Mouse (Mus musculus): ENCODE results near the gene Tubgcp6. TPM values are rescaled to one million over a fixed set of nuclear protein-coding genes. Genes with fewer than 3 reads are reported as not detected.

Gene Tubgcp6
- polyA plus RNA-seq, 1 experiment from 2014 or later = 27.7 TPM

DNA sequence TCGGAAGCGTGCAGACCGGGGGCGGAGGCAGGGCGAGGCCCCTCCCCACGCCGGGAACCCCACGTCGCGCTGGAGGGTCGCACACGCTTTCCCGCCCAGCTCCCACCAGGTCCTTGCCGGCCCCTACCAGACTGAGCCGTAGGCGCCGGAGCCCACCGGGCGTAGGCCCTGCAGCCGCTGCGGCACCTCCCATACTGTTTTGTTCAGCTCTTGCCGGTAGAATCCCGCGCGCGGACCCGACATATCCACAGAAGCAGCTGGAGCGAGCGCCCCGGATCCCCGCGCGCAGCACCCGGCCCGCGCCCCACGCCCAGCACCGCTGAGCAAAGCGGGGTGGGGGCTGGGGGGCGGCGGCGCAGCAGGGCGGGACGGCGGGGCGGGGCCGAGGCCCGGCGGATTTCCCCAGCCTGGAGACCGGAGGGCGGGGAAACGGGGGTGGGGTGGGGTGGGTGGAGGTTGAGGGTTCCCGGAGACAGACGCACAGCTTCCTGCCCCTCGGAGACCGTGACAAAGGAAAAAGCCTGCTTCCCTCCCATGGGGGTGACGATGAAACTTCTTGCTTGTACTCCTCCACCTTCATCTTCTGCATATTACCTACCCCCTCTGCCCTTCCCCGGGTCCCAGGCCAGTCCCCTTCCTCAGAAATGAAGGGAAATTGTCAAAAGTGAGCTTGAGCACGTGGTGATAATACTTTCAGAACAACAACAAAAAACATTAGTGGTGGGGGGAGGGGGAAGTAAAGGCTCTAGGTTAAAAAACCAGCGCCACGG lies 26.5 kb upstream of the Tubgcp6 start, which contains the start of gene Mapk11:
Gene Mapk11, minus strand, starts transcription at position 358 of the 770 bp plus-strand sequence.
- under 1% methylated on average over 55 of the region's 61 CpGs for WGBS
- ATAC-seq (ENCODE audit: low FRiP score) = peak; percentile 66
- Histone ChIP-seq H3K4me3 (replicated peaks) (peak within 1 kb of the TSS; percentile 69), H3K9ac (peak within 1 kb of the TSS; percentile 79), H3K27me3 (peaks cover 13% of the 10 kb centered on the region), H3K4me1 (peaks cover 54% of the 10 kb centered on the region), H3K9me3 (no peaks in the 10 kb centered on the region), H3K4me2 (peak within 1 kb of the TSS; percentile 79), H3K27ac (peak within 1 kb of the TSS; percentile 91), H3K36me3 (replicated peaks) (peaks cover 27% of the 10 kb centered on the region)

- Histone ChIP-seq H3K27ac (peak overlapping the region; percentile 91), H3K27me3 (peaks cover 13% of the 10 kb centered on the region), H3K9me3 (no peaks in the 10 kb centered on the region), H3K4me1 (peaks cover 50% of the 10 kb centered on the region), H3K36me3 (replicated peaks) (peaks cover 27% of the 10 kb centered on the region), H3K4me3 (replicated peaks) (peak overlapping the region; percentile 69), H3K4me2 (peak overlapping the region; percentile 79), H3K9ac (peak overlapping the region; percentile 79)
- no peak for ATAC-seq (ENCODE audit: low FRiP score)
- 2% methylated on average over 24 of the region's 25 CpGs for WGBS
These were observed 25.8 kb upstream of the Tubgcp6 start for GRCm38 (mm10) chr15:89148496-89149270.

DNA sequence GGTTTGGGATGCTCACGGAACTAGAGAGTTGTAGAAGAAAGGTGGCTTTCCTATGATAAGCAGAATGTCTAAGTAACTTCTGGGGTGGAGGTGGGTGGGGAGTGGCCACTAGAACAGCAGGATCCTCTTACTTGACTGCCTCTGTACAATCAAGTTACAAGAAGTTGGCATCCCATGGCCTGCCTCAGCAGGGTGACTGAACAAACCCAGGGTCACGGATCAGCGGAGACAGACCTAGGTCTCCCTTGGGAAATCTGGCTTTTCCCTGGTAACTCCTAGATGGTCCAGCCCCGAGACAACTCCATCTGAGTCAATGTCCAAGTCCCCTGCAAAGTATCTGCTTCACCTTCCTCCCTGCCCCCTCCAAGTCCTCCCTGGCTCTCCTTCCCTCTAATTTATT lies 25.0 kb upstream of the Tubgcp6 start:
- Histone ChIP-seq H3K9me3 (no peaks in the 10 kb centered on the region), H3K36me3 (replicated peaks) (peaks cover 31% of the 10 kb centered on the region), H3K4me1 (peaks cover 49% of the 10 kb centered on the region), H3K4me3 (replicated peaks) (peak overlapping the region; percentile 69), H3K9ac (peak overlapping the region; percentile 79), H3K27ac (no peak overlapping the region), H3K27me3 (peaks cover 13% of the 10 kb centered on the region), H3K4me2 (peak overlapping the region; percentile 79)
- ATAC-seq (ENCODE audit: low FRiP score) = no peak
- WGBS = 45% methylated on average over 4 of the region's 4 CpGs

DNA sequence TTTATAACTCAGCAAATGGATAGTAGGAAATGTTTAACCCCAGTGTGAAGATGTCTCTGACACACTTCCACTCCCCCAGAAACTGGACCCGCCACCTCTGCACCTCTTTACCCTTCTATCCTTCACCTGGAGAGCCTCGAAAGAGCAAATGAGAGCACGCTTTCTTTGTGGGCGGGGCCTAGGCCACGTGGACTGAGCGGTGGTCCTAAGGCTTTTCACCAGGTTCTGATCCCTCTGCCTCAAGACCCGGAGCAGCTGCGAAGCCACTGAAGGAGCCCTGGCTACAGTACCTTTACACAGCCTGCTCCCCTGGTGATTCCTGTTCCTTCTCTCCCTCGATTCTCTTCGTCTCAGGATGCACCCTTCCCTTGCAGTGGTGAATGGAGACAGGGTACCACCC lies 24.5 kb upstream of the Tubgcp6 start:
- H3K27me3 ChIP-seq = peaks cover 13% of the 10 kb centered on the region
- no peaks in the 10 kb centered on the region for H3K9me3 ChIP-seq
- H3K4me2 ChIP-seq = peak overlapping the region; percentile 79
- peaks cover 45% of the 10 kb centered on the region for H3K4me1 ChIP-seq
- H3K4me3 ChIP-seq (replicated peaks) = peak overlapping the region; percentile 69
- no peak for ATAC-seq (ENCODE audit: low FRiP score)
- peak overlapping the region; percentile 55; the same call in 1 of the 2 replicates for H3K9ac ChIP-seq
- peaks cover 36% of the 10 kb centered on the region for H3K36me3 ChIP-seq (replicated peaks)
- WGBS = 17% methylated on average over 10 of the region's 10 CpGs
- 0 out of 2 replicates have a peak overlapping the region, but pooled peaks have one; percentile 33 for H3K27ac ChIP-seq

DNA sequence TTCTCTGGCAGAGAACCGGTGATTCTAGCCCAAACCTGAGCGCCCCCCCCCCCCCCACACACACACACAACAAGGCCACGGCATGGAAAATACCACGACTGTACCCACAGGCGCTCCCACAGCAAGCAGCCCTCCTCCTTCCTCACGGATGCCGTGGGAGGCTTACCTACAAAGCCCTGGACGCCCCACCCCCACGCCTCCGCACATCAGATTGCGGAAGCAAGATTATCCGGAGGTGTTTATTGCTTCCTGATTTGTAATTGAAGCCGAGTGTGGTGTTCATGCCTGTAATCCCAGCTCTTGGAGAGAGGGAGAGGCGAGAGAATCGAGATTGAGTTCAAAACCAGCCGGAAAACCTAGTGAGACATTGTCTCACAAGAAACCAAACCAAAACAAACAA lies 24.1 kb upstream of the Tubgcp6 start:
- H3K27me3 ChIP-seq = peaks cover 13% of the 10 kb centered on the region
- WGBS = 9% methylated on average over 15 of the region's 16 CpGs
- peak overlapping the region; percentile 33; the same call in 1 of the 2 replicates for H3K27ac ChIP-seq
- ATAC-seq (ENCODE audit: low FRiP score) = no peak
- H3K9me3 ChIP-seq = no peaks in the 10 kb centered on the region
- H3K4me2 ChIP-seq = peak overlapping the region; percentile 79
- H3K36me3 ChIP-seq (replicated peaks) = peaks cover 37% of the 10 kb centered on the region
- peaks cover 41% of the 10 kb centered on the region for H3K4me1 ChIP-seq
- peak overlapping the region; percentile 69 for H3K4me3 ChIP-seq (replicated peaks)
- peak overlapping the region; percentile 55 for H3K9ac ChIP-seq

DNA sequence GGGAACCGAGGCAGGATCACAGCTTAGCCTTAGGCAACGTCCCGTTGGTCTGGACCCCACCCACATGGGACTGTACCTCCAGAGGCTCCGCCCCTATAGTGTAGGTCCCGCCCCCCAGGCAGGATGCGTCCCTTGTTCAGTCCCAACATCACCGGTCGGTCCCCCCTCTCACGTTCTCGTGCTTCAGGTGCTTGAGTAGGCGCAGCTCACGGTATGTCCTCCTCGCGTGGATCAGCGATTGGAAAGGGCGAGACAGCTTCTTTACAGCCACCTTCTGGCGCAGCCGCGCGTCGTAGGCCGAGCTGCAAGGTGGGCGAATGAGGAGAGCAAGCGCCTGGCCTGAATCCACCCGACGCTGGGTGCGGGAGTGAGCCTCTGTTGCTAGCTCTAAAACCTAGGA lies 23.6 kb upstream of the Tubgcp6 start:
- H3K27ac ChIP-seq = peak overlapping the region; percentile 33; the same call in 1 of the 2 replicates
- peak overlapping the region; percentile 69 for H3K4me3 ChIP-seq (replicated peaks)
- H3K9me3 ChIP-seq = no peaks in the 10 kb centered on the region
- peak; percentile 39; the same call in 1 of the 2 replicates for ATAC-seq (ENCODE audit: low FRiP score)
- peak overlapping the region; percentile 79 for H3K4me2 ChIP-seq
- peaks cover 38% of the 10 kb centered on the region for H3K4me1 ChIP-seq
- peaks cover 37% of the 10 kb centered on the region for H3K36me3 ChIP-seq (replicated peaks)
- 5% methylated on average over 27 of the region's 27 CpGs for WGBS
- peaks cover 17% of the 10 kb centered on the region for H3K27me3 ChIP-seq
- H3K9ac ChIP-seq = peak overlapping the region; percentile 55

DNA sequence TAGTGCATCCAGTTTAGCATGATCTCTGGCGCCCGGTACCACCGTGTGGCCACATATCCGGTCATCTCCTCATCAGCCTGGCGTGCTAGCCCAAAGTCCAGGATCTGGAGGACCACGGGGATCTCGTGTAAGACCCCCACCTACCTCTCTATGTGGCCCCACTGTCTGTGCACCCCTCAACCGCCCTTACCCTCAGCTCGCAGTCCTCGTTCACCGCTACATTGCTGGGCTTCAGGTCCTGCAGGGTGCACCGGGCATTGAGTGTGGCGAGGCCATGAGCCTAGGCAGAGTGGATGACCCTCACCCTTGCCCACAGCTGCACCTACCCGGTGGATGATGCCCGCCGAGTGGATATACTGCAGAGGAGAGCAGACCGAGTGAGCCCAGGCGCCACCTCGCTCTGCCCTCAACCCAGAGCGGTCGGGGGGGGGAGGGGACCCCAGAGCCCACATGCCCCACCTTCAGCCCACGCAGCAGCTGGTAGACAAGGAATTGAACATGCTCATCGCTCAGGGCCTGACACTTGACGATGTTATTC lies 23.0 kb upstream of the Tubgcp6 start:
- ATAC-seq (ENCODE audit: low FRiP score) = no peak
- H3K4me2 ChIP-seq = peak overlapping the region; percentile 79
- peaks cover 24% of the 10 kb centered on the region for H3K27me3 ChIP-seq
- H3K4me3 ChIP-seq (replicated peaks) = no peak overlapping the region
- H3K9me3 ChIP-seq = no peaks in the 10 kb centered on the region
- no peak overlapping the region for H3K27ac ChIP-seq
- H3K36me3 ChIP-seq (replicated peaks) = peaks cover 37% of the 10 kb centered on the region
- H3K9ac ChIP-seq = no peak overlapping the region
- H3K4me1 ChIP-seq = peaks cover 43% of the 10 kb centered on the region
- 79% methylated on average over 24 of the region's 24 CpGs for WGBS

- Histone ChIP-seq H3K36me3 (replicated peaks) (peaks cover 37% of the 10 kb centered on the region), H3K4me2 (no peak overlapping the region), H3K27me3 (peaks cover 28% of the 10 kb centered on the region), H3K4me3 (replicated peaks) (no peak overlapping the region), H3K4me1 (peaks cover 47% of the 10 kb centered on the region), H3K9ac (no peak overlapping the region), H3K27ac (no peak overlapping the region), H3K9me3 (no peaks in the 10 kb centered on the region)
- ATAC-seq (ENCODE audit: low FRiP score) = no peak
- 92% methylated on average over 11 of the region's 11 CpGs for WGBS
These were observed 22.1 kb upstream of the Tubgcp6 start for GRCm38 (mm10) chr15:89144965-89145364.

GRCm38 (mm10) chr15:89143134-89143533 lies 20.2 kb upstream of the Tubgcp6 start:
- H3K4me3 ChIP-seq (replicated peaks) = no peak overlapping the region
- H3K4me2 ChIP-seq = no peak overlapping the region
- 89% methylated on average over 2 of the region's 2 CpGs for WGBS
- H3K36me3 ChIP-seq (replicated peaks) = peaks cover 37% of the 10 kb centered on the region
- H3K27me3 ChIP-seq = peaks cover 32% of the 10 kb centered on the region
- ATAC-seq (ENCODE audit: low FRiP score) = no peak
- no peak overlapping the region for H3K9ac ChIP-seq
- no peaks in the 10 kb centered on the region for H3K9me3 ChIP-seq
- peaks cover 45% of the 10 kb centered on the region for H3K4me1 ChIP-seq
- H3K27ac ChIP-seq = no peak overlapping the region

- Histone ChIP-seq H3K27me3 (peaks cover 22% of the 10 kb centered on the region), H3K36me3 (replicated peaks) (peaks cover 37% of the 10 kb centered on the region), H3K4me3 (replicated peaks) (no peak overlapping the region), H3K27ac (no peak overlapping the region), H3K9me3 (no peaks in the 10 kb centered on the region), H3K9ac (no peak overlapping the region), H3K4me1 (peaks cover 42% of the 10 kb centered on the region), H3K4me2 (no peak overlapping the region)
- whole genome bisulfite sequencing = 81% methylated on average over 4 of the region's 4 CpGs
- ATAC-seq (ENCODE audit: low FRiP score) = no peak
These were observed 19.0 kb upstream of the Tubgcp6 start for GRCm38 (mm10) chr15:89141905-89142304.

GRCm38 (mm10) chr15:89141443-89141842 lies 18.5 kb upstream of the Tubgcp6 start:
- no peak overlapping the region for H3K27ac ChIP-seq
- H3K36me3 ChIP-seq (replicated peaks) = peaks cover 37% of the 10 kb centered on the region
- H3K9ac ChIP-seq = no peak overlapping the region
- H3K4me2 ChIP-seq = peak overlapping the region; percentile 97; the same call in 1 of the 2 replicates
- no peak for ATAC-seq (ENCODE audit: low FRiP score)
- H3K9me3 ChIP-seq = no peaks in the 10 kb centered on the region
- 27% methylated on average over 5 of the region's 5 CpGs for WGBS
- H3K4me3 ChIP-seq (replicated peaks) = no peak overlapping the region
- H3K27me3 ChIP-seq = peaks cover 22% of the 10 kb centered on the region
- H3K4me1 ChIP-seq = peaks cover 38% of the 10 kb centered on the region

DNA sequence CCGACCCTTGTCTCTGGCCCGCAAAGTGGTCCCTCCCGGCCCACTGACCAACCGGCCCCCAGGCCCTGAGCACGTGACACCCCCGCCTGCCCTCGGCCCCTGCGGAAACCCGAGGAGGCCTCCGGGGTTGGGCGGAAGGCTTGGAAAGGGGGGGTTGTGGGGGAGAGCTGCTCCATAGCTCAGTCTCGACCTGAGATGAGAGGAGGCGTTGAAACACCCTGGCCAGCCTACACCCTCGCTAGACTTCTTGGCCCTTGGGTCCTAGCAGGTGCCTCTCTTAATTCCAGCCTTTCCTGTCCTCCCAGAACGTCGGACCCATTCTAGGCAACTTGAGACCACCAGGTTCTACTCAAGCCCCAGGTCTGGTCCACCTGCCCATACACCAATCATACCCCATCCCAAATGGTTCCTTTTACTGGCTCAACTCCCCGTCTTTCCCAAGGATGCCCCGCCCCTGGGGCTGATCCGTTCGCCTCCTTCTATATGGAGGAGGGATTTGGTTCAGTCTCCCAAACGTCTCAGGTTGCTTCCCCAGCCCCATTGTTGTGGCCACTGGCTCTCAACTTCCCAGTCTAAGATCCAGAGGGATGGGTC lies 17.8 kb upstream of the Tubgcp6 start, which contains the start of gene Mapk12:
Gene Mapk12, minus strand, starts transcription at position 45 of the 594 bp plus-strand sequence.
- no peaks in the 10 kb centered on the region for H3K9me3 ChIP-seq
- peak; percentile 70 for ATAC-seq (ENCODE audit: low FRiP score)
- H3K27ac ChIP-seq = peak within 1 kb of the TSS; percentile 56
- WGBS = under 1% methylated on average over 21 of the region's 21 CpGs
- H3K4me3 ChIP-seq (replicated peaks) = peak within 1 kb of the TSS; percentile 52
- H3K36me3 ChIP-seq (replicated peaks) = peaks cover 34% of the 10 kb centered on the region
- H3K4me1 ChIP-seq = peaks cover 33% of the 10 kb centered on the region
- peak within 1 kb of the TSS; percentile 97 for H3K4me2 ChIP-seq
- H3K9ac ChIP-seq = peak within 1 kb of the TSS; percentile 77
- H3K27me3 ChIP-seq = peaks cover 19% of the 10 kb centered on the region
